Mouse (Mus musculus): Measurements from ENCODE around the gene Hist1h2ae. TPM values are rescaled to one million over a fixed set of nuclear protein-coding genes. Genes with fewer than 3 reads are reported as not detected.

Gene Hist1h2ae
- polyA plus RNA-seq, 1 experiment, result 0.22 TPM

GRCm38 (mm10) chr13:23525901-23526300 is 45.1 kb downstream of the Hist1h2ae start:
- no peaks in the 10 kb centered on the region for H3K27me3 ChIP-seq (replicated peaks; ENCODE audit: control insufficient read depth, insufficient read depth, low read length)
- H3K4me3 ChIP-seq (ENCODE audit: insufficient read depth, low read depth, low read length), result no peak overlapping the region
- TF ChIP-seq CTCF (conservative IDR thresholded peaks at IDR 0.05; ENCODE audit: insufficient read depth, insufficient read length, low read depth, low read length) (no peak), POLR2A (IDR thresholded peaks at IDR 0.05; ENCODE audit: low read depth, low read length) (no peak)
- no peak for DNase-seq
- H3K27ac ChIP-seq (ENCODE audit: insufficient read depth, low read depth, low read length), result no peak overlapping the region
- 9% methylated on average over 10 of the region's 10 CpGs for WGBS
- no peaks in the 10 kb centered on the region for H3K36me3 ChIP-seq (ENCODE audit: control insufficient read depth, insufficient read depth, low read length)
- H3K4me1 ChIP-seq (ENCODE audit: control insufficient read depth, insufficient read depth, low read length), result no peaks in the 10 kb centered on the region; the same call in 1 of the 2 replicates

- TF ChIP-seq POLR2A (IDR thresholded peaks at IDR 0.05; ENCODE audit: low read depth, low read length) (no peak), CTCF (conservative IDR thresholded peaks at IDR 0.05; ENCODE audit: insufficient read depth, insufficient read length, low read depth, low read length) (peak; percentile 85)
- Histone ChIP-seq H3K4me3 (ENCODE audit: insufficient read depth, low read depth, low read length) (no peak overlapping the region), H3K4me1 (ENCODE audit: control insufficient read depth, insufficient read depth, low read length) (no peaks in the 10 kb centered on the region; the same call in 1 of the 2 replicates), H3K27ac (ENCODE audit: insufficient read depth, low read depth, low read length) (no peak overlapping the region), H3K27me3 (replicated peaks; ENCODE audit: control insufficient read depth, insufficient read depth, low read length) (no peaks in the 10 kb centered on the region), H3K36me3 (ENCODE audit: control insufficient read depth, insufficient read depth, low read length) (no peaks in the 10 kb centered on the region)
- peak; percentile 70 for DNase-seq
- 12% methylated on average over 5 of the region's 5 CpGs for WGBS
Observed at GRCm38 (mm10) chr13:23524654-23525053, 46.4 kb downstream of the Hist1h2ae start.

GRCm38 (mm10) chr13:23523976-23524375 is 47.0 kb downstream of the Hist1h2ae start:
- no peak overlapping the region for H3K27ac ChIP-seq (ENCODE audit: insufficient read depth, low read depth, low read length)
- no peaks in the 10 kb centered on the region for H3K36me3 ChIP-seq (ENCODE audit: control insufficient read depth, insufficient read depth, low read length)
- no peak for TF ChIP-seq POLR2A (IDR thresholded peaks at IDR 0.05; ENCODE audit: low read depth, low read length)
- WGBS, result 39% methylated on average over 5 of the region's 5 CpGs
- H3K4me1 ChIP-seq (ENCODE audit: control insufficient read depth, insufficient read depth, low read length), result no peaks in the 10 kb centered on the region; the same call in 1 of the 2 replicates
- H3K27me3 ChIP-seq (replicated peaks; ENCODE audit: control insufficient read depth, insufficient read depth, low read length), result no peaks in the 10 kb centered on the region
- DNase-seq, result no peak
- no peak overlapping the region for H3K4me3 ChIP-seq (ENCODE audit: insufficient read depth, low read depth, low read length)

GRCm38 (mm10) chr13:23521703-23522102 is 49.3 kb downstream of the Hist1h2ae start:
- no peak overlapping the region for H3K27ac ChIP-seq (ENCODE audit: insufficient read depth, low read depth, low read length)
- no peaks in the 10 kb centered on the region for H3K27me3 ChIP-seq (replicated peaks; ENCODE audit: control insufficient read depth, insufficient read depth, low read length)
- H3K36me3 ChIP-seq (ENCODE audit: control insufficient read depth, insufficient read depth, low read length), result no peaks in the 10 kb centered on the region
- TF ChIP-seq CTCF (conservative IDR thresholded peaks at IDR 0.05; ENCODE audit: insufficient read depth, insufficient read length, low read depth, low read length) (no peak; the same call in 1 of the 2 replicates), POLR2A (IDR thresholded peaks at IDR 0.05; ENCODE audit: low read depth, low read length) (no peak)
- H3K4me3 ChIP-seq (ENCODE audit: insufficient read depth, low read depth, low read length), result no peak overlapping the region
- peak; percentile 88 for DNase-seq
- H3K4me1 ChIP-seq (ENCODE audit: control insufficient read depth, insufficient read depth, low read length), result no peaks in the 10 kb centered on the region; the same call in 1 of the 2 replicates
- 4% methylated on average over 14 of the region's 14 CpGs for WGBS

Other genes with a start within 250 kb of the Hist1h2ae start
- gene Zfp322a, start 202.0 kb downstream of the Hist1h2ae start, polyA plus RNA-seq (2012; rRNA removed), result 1.1 and 1.9 TPM in 2 replicates
- 3.3 and 3.9 TPM in 2 replicates for gene Abt1, start 147.4 kb downstream of the Hist1h2ae start, polyA plus RNA-seq (2012; rRNA removed)
- gene Btn1a1, start 105.3 kb downstream of the Hist1h2ae start, polyA plus RNA-seq (2012; rRNA removed), result not detected in 2 replicates
- not detected in 2 replicates for gene Btn2a2, start 82.4 kb downstream of the Hist1h2ae start, polyA plus RNA-seq (2012; rRNA removed)
- gene Hist1h4h, start 40.2 kb downstream of the Hist1h2ae start, polyA plus RNA-seq (2012; rRNA removed), result 44.7 and 57.5 TPM in 2 replicates
- gene Hist1h2af, start 37.3 kb downstream of the Hist1h2ae start, polyA plus RNA-seq (2012; rRNA removed), result 4.3 and 8.0 TPM in 2 replicates
- gene Hist1h3g, start 35.8 kb downstream of the Hist1h2ae start, polyA plus RNA-seq (2012; rRNA removed), result 0.25 and 0.58 TPM in 2 replicates
- gene Hist1h2bh, start 27.8 kb downstream of the Hist1h2ae start, polyA plus RNA-seq (2012; rRNA removed), result 0.27 and 0.36 TPM in 2 replicates
- 0.74 and 0.87 TPM in 2 replicates for gene Hist1h3f, start 27.2 kb downstream of the Hist1h2ae start, polyA plus RNA-seq (2012; rRNA removed)
- gene Hist1h4f, start 19.6 kb downstream of the Hist1h2ae start, polyA plus RNA-seq (2012; rRNA removed), result 1.4 and 2.5 TPM in 2 replicates
- gene Hist1h1d, start 18.0 kb downstream of the Hist1h2ae start, polyA plus RNA-seq (2012; rRNA removed), result 0.05 and 0.09 TPM in 2 replicates
- gene Hist1h3e, start 8.9 kb downstream of the Hist1h2ae start, polyA plus RNA-seq (2012; rRNA removed), result 3.8 and 4.3 TPM in 2 replicates
- gene Hist1h2bg, start 176 bp upstream of the Hist1h2ae start, polyA plus RNA-seq (2012; rRNA removed), result 3.1 and 4.6 TPM in 2 replicates
- gene Hist1h2bf, start 3.0 kb upstream of the Hist1h2ae start, polyA plus RNA-seq (2012; rRNA removed), result 0.30 and 0.99 TPM in 2 replicates
- not detected in 2 replicates for gene Hist1h2ad, start 3.2 kb upstream of the Hist1h2ae start, polyA plus RNA-seq (2012; rRNA removed)
- gene Hist1h3d, start 4.5 kb upstream of the Hist1h2ae start, polyA plus RNA-seq (2012; rRNA removed), result 0.68 and 0.88 TPM in 2 replicates
- 3.7 and 5.4 TPM in 2 replicates for gene Hist1h4d, start 10.4 kb upstream of the Hist1h2ae start, polyA plus RNA-seq (2012; rRNA removed)
- gene Hist1h2be, start 49.9 kb upstream of the Hist1h2ae start, polyA plus RNA-seq (2012; rRNA removed), result 1.2 TPM in 2 replicates
- 1.2 and 1.4 TPM in 2 replicates for gene Hist1h1e, start 51.3 kb upstream of the Hist1h2ae start, polyA plus RNA-seq (2012; rRNA removed)
- gene Hist1h2ac, start 112.7 kb upstream of the Hist1h2ae start, polyA plus RNA-seq (2012; rRNA removed), result 0.43 and 0.44 TPM in 2 replicates
- gene Hist1h2bc, start 113.0 kb upstream of the Hist1h2ae start, polyA plus RNA-seq (2012; rRNA removed), result 473 and 571 TPM in 2 replicates
- not detected in 2 replicates for gene Hist1h1t, start 124.6 kb upstream of the Hist1h2ae start, polyA plus RNA-seq (2012; rRNA removed)
- 9.4 and 10.3 TPM in 2 replicates for gene Hist1h4c, start 127.2 kb upstream of the Hist1h2ae start, polyA plus RNA-seq (2012; rRNA removed)
- 21.2 and 21.4 TPM in 2 replicates for gene Hfe, start 139.6 kb upstream of the Hist1h2ae start, polyA plus RNA-seq (2012; rRNA removed)
- gene Hist1h1c, start 167.6 kb upstream of the Hist1h2ae start, polyA plus RNA-seq (2012; rRNA removed), result 68.7 and 76.0 TPM in 2 replicates
- gene Hist1h3c, start 174.4 kb upstream of the Hist1h2ae start, polyA plus RNA-seq (2012; rRNA removed), result 0.39 and 1.1 TPM in 2 replicates
- gene Hist1h2bb, start 175.5 kb upstream of the Hist1h2ae start, polyA plus RNA-seq (2012; rRNA removed), result 2.0 and 2.8 TPM in 2 replicates
- gene Hist1h2ab, start 179.9 kb upstream of the Hist1h2ae start, polyA plus RNA-seq (2012; rRNA removed), result 1.3 and 1.5 TPM in 2 replicates
- gene Hist1h3b, start 181.0 kb upstream of the Hist1h2ae start, polyA plus RNA-seq (2012; rRNA removed), result 0.88 and 1.4 TPM in 2 replicates
- gene Hist1h4b, start 185.8 kb upstream of the Hist1h2ae start, polyA plus RNA-seq (2012; rRNA removed), result 3.1 and 5.3 TPM in 2 replicates
- gene Hist1h4a, start 190.0 kb upstream of the Hist1h2ae start, polyA plus RNA-seq (2012; rRNA removed), result 0.91 and 2.3 TPM in 2 replicates
- gene Hist1h3a, start 191.2 kb upstream of the Hist1h2ae start, polyA plus RNA-seq (2012; rRNA removed), result 0.74 and 1.5 TPM in 2 replicates
- gene Hist1h1a, start 192.4 kb upstream of the Hist1h2ae start, polyA plus RNA-seq (2012; rRNA removed), result 0.22 TPM in 1 of 2 replicates, not detected in the other
- 0.05 TPM in 1 of 2 replicates, not detected in the other for gene Trim38, start 198.7 kb upstream of the Hist1h2ae start, polyA plus RNA-seq (2012; rRNA removed)
- 6.9 and 13.7 TPM in 2 replicates for gene Slc17a2, start 235.8 kb upstream of the Hist1h2ae start, polyA plus RNA-seq (2012; rRNA removed)